Mouse (Mus musculus): ENCODE measurements around the gene Catsper4.
"Not testable (repeated sequence)": the region's sequence is repeated elsewhere in the genome, so short reads cannot be mapped to it uniquely, and the experiment has no call there.

Gene Catsper4

GRCm38 (mm10) chr4:134227194-134227593, at the start of gene Catsper4:
TSS of gene Catsper4 (minus strand) at chr4:134227383.
- DNase-seq (ENCODE audit: low spot score in 2 of 2) = no peak

GRCm38 (mm10) chr4:134273417-134274345, 46.5 kb upstream of the Catsper4 start:
- no peak for DNase-seq (ENCODE audit: low spot score in 2 of 2)

- DNase-seq (ENCODE audit: low spot score in 2 of 2) = no peak
Measured at GRCm38 (mm10) chr4:134272731-134273416, 45.7 kb upstream of the Catsper4 start.

GRCm38 (mm10) chr4:134271979-134272378, 44.8 kb upstream of the Catsper4 start:
- DNase-seq (ENCODE audit: low spot score in 2 of 2) = no peak

GRCm38 (mm10) chr4:134269622-134270021, 42.4 kb upstream of the Catsper4 start:
- not testable (repeated sequence) for DNase-seq (ENCODE audit: low spot score in 2 of 2)

GRCm38 (mm10) chr4:134268102-134268655, 41.0 kb upstream of the Catsper4 start:
- peak in 1 of 2 experiments; percentile 10 for DNase-seq (ENCODE audit: low spot score in 2 of 2)

- peak in 1 of 2 experiments; percentile 1 for DNase-seq (ENCODE audit: low spot score in 2 of 2)
Measured at GRCm38 (mm10) chr4:134265860-134266585, 38.8 kb upstream of the Catsper4 start.

GRCm38 (mm10) chr4:134263191-134263590, 36.0 kb upstream of the Catsper4 start:
- peak in 1 of 2 experiments; percentile 57 for DNase-seq (ENCODE audit: low spot score in 2 of 2)

- no peak for DNase-seq (ENCODE audit: low spot score in 2 of 2)
Measured at GRCm38 (mm10) chr4:134258354-134258753, 31.2 kb upstream of the Catsper4 start.

GRCm38 (mm10) chr4:134257198-134258009, 30.2 kb upstream of the Catsper4 start:
- no peak for DNase-seq (ENCODE audit: low spot score in 2 of 2)

- peak; percentile 33 to 55 for DNase-seq (ENCODE audit: low spot score in 2 of 2)
Measured at GRCm38 (mm10) chr4:134256407-134257197, 29.4 kb upstream of the Catsper4 start.

GRCm38 (mm10) chr4:134255854-134256253, 28.7 kb upstream of the Catsper4 start:
- DNase-seq (ENCODE audit: low spot score in 2 of 2) = no peak

GRCm38 (mm10) chr4:134254835-134255234, 27.7 kb upstream of the Catsper4 start:
- no peak for DNase-seq (ENCODE audit: low spot score in 2 of 2)

GRCm38 (mm10) chr4:134253722-134254324, 26.6 kb upstream of the Catsper4 start, which contains the start of gene Grrp1:
TSS of gene Grrp1 (minus strand) at chr4:134254106.
- peak in 1 of 2 experiments; percentile 33 for DNase-seq (ENCODE audit: low spot score in 2 of 2)

GRCm38 (mm10) chr4:134252911-134253721, 25.9 kb upstream of the Catsper4 start:
- no peak for DNase-seq (ENCODE audit: low spot score in 2 of 2)

- no peak for DNase-seq (ENCODE audit: low spot score in 2 of 2)
Measured at GRCm38 (mm10) chr4:134252131-134252910, 25.1 kb upstream of the Catsper4 start.

GRCm38 (mm10) chr4:134251241-134252130, 24.3 kb upstream of the Catsper4 start:
- DNase-seq (ENCODE audit: low spot score in 2 of 2) = no peak
